Mouse (Mus musculus) lung, adult 2 months (tissue): ENCODE data around the gene Gm9887.

Source experiments
- CTCF ChIP-seq: fragments of 200-500 bp; IDR thresholded peaks from 2 replicates; pipeline ENCODE4 v1.5.1; 2011; ENCODE audit warnings: mild to moderate bottlenecking, low read length, control low read depth; ENCODE audit not compliant: insufficient read depth
- POLR2A ChIP-seq: fragments of 200-500 bp; IDR thresholded peaks from 2 replicates; pipeline ENCODE4 v1.6.1; 2011; ENCODE audit warnings: low read depth, mild to moderate bottlenecking, control low read depth, low read length, borderline replicate concordance; ENCODE audit errors: extremely low read depth

GRCm38 (mm10) chr12:69332147-69332546 lies 40.1 kb downstream of the Gm9887 start:
- TF ChIP-seq POLR2A (no peak), CTCF (no peak)
